Mouse (Mus musculus): Measurements from ENCODE around the gene Nkx3-2. TPM values are rescaled to one million over a fixed set of nuclear protein-coding genes. Genes with fewer than 3 reads are reported as not detected.

The Nkx3-2 gene
- polyA plus RNA-seq (2016; fragmentation: Nextera tagmentation; extraction: Ambion mirVana), result 4.5 and 6.0 TPM in 2 replicates

DNA sequence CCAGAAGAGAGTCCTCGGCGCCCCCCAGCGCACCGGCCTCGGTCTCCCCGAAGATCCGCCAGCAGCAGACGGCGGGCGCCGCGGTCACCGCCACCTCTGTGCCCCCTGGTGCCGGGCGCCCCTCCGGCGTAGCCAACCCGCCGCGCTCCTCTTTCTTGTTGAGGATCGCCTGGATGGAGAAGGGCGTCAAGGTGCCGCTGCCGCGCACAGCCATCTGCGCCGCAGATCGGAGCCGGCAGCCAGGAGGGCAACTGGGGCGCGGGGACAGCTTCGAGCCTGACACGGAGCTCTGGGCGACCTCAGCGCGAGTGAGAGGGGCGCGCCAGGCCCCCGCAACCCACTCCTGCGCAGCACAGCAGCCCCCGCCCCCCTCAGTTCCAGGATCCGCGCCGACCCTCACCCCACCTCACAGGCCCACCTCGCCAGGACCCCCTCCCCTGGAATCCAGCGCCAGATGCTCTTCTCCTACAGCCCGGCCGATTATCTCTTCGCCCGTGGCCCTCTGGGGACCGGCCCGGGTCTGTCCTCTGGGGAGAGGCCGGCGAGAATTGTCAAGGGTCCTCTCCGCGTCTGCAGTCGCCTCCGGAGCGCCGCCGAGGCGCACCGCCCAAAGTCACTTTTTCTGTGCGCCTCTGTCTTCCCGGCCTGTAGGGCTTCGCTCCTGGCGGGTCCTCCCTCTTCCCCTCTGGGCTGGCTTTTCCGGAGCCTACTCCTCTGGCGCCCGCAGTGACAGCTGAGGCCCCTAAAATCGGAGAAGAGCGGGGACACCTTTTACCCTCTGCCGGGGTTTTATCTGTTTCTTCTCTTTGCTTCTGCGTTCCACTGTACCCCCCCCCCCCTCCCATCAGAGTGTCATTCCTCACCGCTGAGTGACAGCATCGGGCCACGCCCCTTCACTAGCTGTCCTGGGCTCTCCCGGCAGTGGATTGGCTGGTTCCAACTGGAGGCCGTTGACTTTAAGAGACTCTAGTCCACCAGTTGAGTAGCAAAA lies at the start of gene Nkx3-2:
TSS of gene Nkx3-2 (minus strand) at position 771 of the 991 bp plus-strand sequence.
- ATAC-seq (ENCODE audit: insufficient number of reproducible peaks, insufficient read depth, low FRiP score, low TSS enrichment), result peak; percentile 66
- H3K36me3 ChIP-seq, result no peaks in the 10 kb centered on the region
- H3K4me3 ChIP-seq, result peak within 1 kb of the TSS; percentile 39
- peak within 1 kb of the TSS; percentile 76 for H3K4me2 ChIP-seq (replicated peaks)
- no peaks in the 10 kb centered on the region for H3K9me3 ChIP-seq
- peaks cover 16% of the 10 kb centered on the region for H3K4me1 ChIP-seq
- WGBS, result 0% methylated on average over 77 of the region's 79 CpGs
- no peak within 1 kb of the TSS; the same call in 1 of the 2 replicates for H3K27ac ChIP-seq
- peaks cover 72% of the 10 kb centered on the region for H3K27me3 ChIP-seq
- peak within 1 kb of the TSS; percentile 53 for H3K9ac ChIP-seq

GRCm38 (mm10) chr5:41812516-41812915 lies 48.2 kb upstream of the Nkx3-2 start:
- no peaks in the 10 kb centered on the region for H3K9me3 ChIP-seq
- peaks cover 48% of the 10 kb centered on the region for H3K36me3 ChIP-seq
- H3K4me2 ChIP-seq (replicated peaks), result no peak overlapping the region
- WGBS, result 84% methylated on average over 6 of the region's 6 CpGs
- no peak for ATAC-seq (ENCODE audit: insufficient number of reproducible peaks, insufficient read depth, low FRiP score, low TSS enrichment)
- no peak overlapping the region for H3K27ac ChIP-seq
- H3K4me1 ChIP-seq, result no peaks in the 10 kb centered on the region
- no peak overlapping the region for H3K9ac ChIP-seq
- H3K27me3 ChIP-seq, result no peaks in the 10 kb centered on the region
- H3K4me3 ChIP-seq, result no peak overlapping the region

GRCm38 (mm10) chr5:41811279-41811678 lies 47.0 kb upstream of the Nkx3-2 start:
- WGBS, result 73% methylated on average over 3 of the region's 3 CpGs
- no peak overlapping the region for H3K9ac ChIP-seq
- no peaks in the 10 kb centered on the region for H3K4me1 ChIP-seq
- H3K4me3 ChIP-seq, result no peak overlapping the region
- H3K27ac ChIP-seq, result no peak overlapping the region
- ATAC-seq (ENCODE audit: insufficient number of reproducible peaks, insufficient read depth, low FRiP score, low TSS enrichment), result no peak
- H3K4me2 ChIP-seq (replicated peaks), result no peak overlapping the region
- H3K27me3 ChIP-seq, result no peaks in the 10 kb centered on the region
- H3K9me3 ChIP-seq, result no peaks in the 10 kb centered on the region
- peaks cover 42% of the 10 kb centered on the region for H3K36me3 ChIP-seq

GRCm38 (mm10) chr5:41807383-41807782 lies 43.1 kb upstream of the Nkx3-2 start:
- no peak for ATAC-seq (ENCODE audit: insufficient number of reproducible peaks, insufficient read depth, low FRiP score, low TSS enrichment)
- Histone ChIP-seq H3K4me1 (no peaks in the 10 kb centered on the region), H3K4me2 (replicated peaks) (no peak overlapping the region), H3K36me3 (peaks cover 39% of the 10 kb centered on the region), H3K4me3 (no peak overlapping the region), H3K27ac (no peak overlapping the region), H3K9me3 (no peaks in the 10 kb centered on the region), H3K9ac (no peak overlapping the region), H3K27me3 (no peaks in the 10 kb centered on the region)
- WGBS, result 88% methylated on average over 2 of the region's 2 CpGs

GRCm38 (mm10) chr5:41806176-41806575 lies 41.9 kb upstream of the Nkx3-2 start:
- Histone ChIP-seq H3K36me3 (peaks cover 33% of the 10 kb centered on the region; the same call in 1 of the 2 replicates), H3K27me3 (no peaks in the 10 kb centered on the region), H3K4me3 (no peak overlapping the region), H3K4me2 (replicated peaks) (no peak overlapping the region), H3K9me3 (no peaks in the 10 kb centered on the region), H3K9ac (no peak overlapping the region), H3K27ac (no peak overlapping the region), H3K4me1 (no peaks in the 10 kb centered on the region)
- WGBS, result 92% methylated on average over 5 of the region's 5 CpGs
- ATAC-seq (ENCODE audit: insufficient number of reproducible peaks, insufficient read depth, low FRiP score, low TSS enrichment), result no peak

DNA sequence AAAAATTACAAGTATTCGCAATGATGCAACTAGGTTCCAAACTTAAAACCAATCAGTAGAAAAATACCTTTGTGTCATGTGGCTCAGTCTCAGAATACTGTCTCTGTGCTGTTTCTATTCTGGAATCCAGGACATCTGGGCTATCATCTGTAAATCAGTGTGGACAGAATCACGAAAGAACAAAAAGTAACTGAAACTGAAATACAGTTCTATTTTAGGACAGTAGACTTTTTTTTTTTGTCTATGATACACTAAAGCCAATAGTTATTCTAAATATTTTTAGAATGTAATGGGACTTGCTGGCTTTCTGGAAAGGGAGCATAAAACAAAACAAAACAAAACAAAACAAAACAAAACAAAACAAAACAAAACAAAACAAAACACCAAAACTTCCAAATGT lies 40.8 kb upstream of the Nkx3-2 start:
- peaks cover 42% of the 10 kb centered on the region for H3K36me3 ChIP-seq
- no peak for ATAC-seq (ENCODE audit: insufficient number of reproducible peaks, insufficient read depth, low FRiP score, low TSS enrichment)
- H3K9ac ChIP-seq, result no peak overlapping the region
- H3K4me2 ChIP-seq (replicated peaks), result no peak overlapping the region
- 91% methylated on average over 2 of the region's 2 CpGs for WGBS
- no peaks in the 10 kb centered on the region for H3K9me3 ChIP-seq
- no peak overlapping the region for H3K4me3 ChIP-seq
- H3K27me3 ChIP-seq, result no peaks in the 10 kb centered on the region
- no peak overlapping the region for H3K27ac ChIP-seq
- no peaks in the 10 kb centered on the region for H3K4me1 ChIP-seq

DNA sequence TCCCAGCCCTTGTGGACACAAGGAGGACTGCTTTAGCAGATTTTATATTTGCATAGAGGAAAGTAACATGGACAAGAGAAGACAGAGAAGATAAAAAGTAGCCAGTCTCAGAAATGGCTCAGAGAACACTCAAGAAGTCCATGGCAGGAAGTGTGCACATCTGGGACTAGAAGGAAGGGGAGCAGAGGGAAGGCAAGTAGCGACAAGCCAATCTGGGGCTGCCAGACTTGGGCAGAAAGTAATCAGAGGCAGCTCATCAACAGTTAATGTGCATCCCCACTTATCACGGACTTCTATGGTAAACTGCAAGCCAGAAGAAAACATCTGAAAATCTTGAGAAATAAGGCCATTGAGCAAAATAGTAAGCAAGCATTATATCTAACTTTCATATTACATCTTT lies 40.3 kb upstream of the Nkx3-2 start:
- H3K27me3 ChIP-seq, result no peaks in the 10 kb centered on the region
- H3K27ac ChIP-seq, result no peak overlapping the region
- no peak overlapping the region for H3K4me3 ChIP-seq
- H3K4me1 ChIP-seq, result no peaks in the 10 kb centered on the region
- 79% methylated on average over 2 of the region's 2 CpGs for WGBS
- H3K9ac ChIP-seq, result no peak overlapping the region
- no peaks in the 10 kb centered on the region for H3K9me3 ChIP-seq
- H3K4me2 ChIP-seq (replicated peaks), result no peak overlapping the region
- H3K36me3 ChIP-seq, result peaks cover 41% of the 10 kb centered on the region
- no peak for ATAC-seq (ENCODE audit: insufficient number of reproducible peaks, insufficient read depth, low FRiP score, low TSS enrichment)

- ATAC-seq (ENCODE audit: insufficient number of reproducible peaks, insufficient read depth, low FRiP score, low TSS enrichment), result no peak
Observed at GRCm38 (mm10) chr5:41801622-41802021, 37.3 kb upstream of the Nkx3-2 start.

DNA sequence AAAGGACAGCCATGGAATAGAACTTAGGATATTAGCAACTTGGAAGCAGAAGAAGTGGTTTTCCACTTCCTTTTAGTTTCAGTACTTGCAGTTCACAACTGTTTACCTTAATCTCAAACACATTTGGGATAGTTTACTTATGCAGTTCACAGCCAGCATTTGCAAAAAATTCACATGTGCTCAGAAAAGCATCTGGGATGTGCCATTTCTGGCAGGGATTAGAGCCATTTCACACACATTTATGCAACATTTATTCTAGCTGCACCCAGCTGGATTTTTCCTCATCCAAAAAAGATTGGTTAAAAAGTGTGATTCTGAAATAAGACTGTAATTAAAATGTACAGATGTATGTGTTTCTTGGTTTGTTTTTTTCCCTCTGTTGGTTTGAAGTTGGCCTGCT lies 30.1 kb upstream of the Nkx3-2 start:
- Histone ChIP-seq H3K4me1 (no peaks in the 10 kb centered on the region), H3K9me3 (no peaks in the 10 kb centered on the region), H3K4me3 (no peak overlapping the region), H3K9ac (no peak overlapping the region), H3K27me3 (no peaks in the 10 kb centered on the region), H3K4me2 (replicated peaks) (no peak overlapping the region), H3K27ac (no peak overlapping the region), H3K36me3 (peaks cover 54% of the 10 kb centered on the region)
- ATAC-seq (ENCODE audit: insufficient number of reproducible peaks, insufficient read depth, low FRiP score, low TSS enrichment), result no peak

More at GRCm38 (mm10) chr5:41801622-41802021, 37.3 kb upstream of the Nkx3-2 start:
- Histone ChIP-seq H3K4me3 (no peak overlapping the region), H3K27me3 (no peaks in the 10 kb centered on the region), H3K4me1 (no peaks in the 10 kb centered on the region), H3K27ac (no peak overlapping the region), H3K36me3 (peaks cover 47% of the 10 kb centered on the region), H3K4me2 (replicated peaks) (no peak overlapping the region), H3K9ac (no peak overlapping the region), H3K9me3 (no peaks in the 10 kb centered on the region)
- 84% methylated on average over 2 of the region's 2 CpGs for WGBS

DNA sequence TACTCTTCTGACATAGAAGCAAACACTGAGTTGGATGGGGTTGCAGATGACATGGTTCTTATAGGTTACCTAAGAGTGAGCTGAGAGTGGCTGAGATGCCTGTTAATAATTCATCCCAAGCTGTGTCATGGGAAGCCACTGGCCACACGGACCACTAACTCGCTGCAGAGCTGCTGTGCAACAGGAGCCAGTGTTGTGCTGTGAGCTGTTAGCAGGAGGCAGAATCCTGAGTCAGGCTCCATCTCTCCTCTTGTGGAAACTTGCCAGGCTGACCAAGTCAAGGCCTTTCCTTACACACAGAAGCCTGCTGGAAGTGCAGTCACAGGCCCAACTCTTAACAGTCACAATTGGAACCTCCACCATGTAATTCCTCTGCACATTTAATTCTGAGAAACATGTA lies 26.2 kb upstream of the Nkx3-2 start:
- WGBS, result 91% methylated on average over 2 of the region's 2 CpGs
- no peaks in the 10 kb centered on the region for H3K27me3 ChIP-seq
- no peak overlapping the region for H3K4me3 ChIP-seq
- ATAC-seq (ENCODE audit: insufficient number of reproducible peaks, insufficient read depth, low FRiP score, low TSS enrichment), result no peak
- H3K9me3 ChIP-seq, result no peaks in the 10 kb centered on the region
- H3K9ac ChIP-seq, result no peak overlapping the region
- H3K27ac ChIP-seq, result no peak overlapping the region
- H3K4me2 ChIP-seq (replicated peaks), result no peak overlapping the region
- peaks cover 74% of the 10 kb centered on the region for H3K36me3 ChIP-seq
- no peaks in the 10 kb centered on the region for H3K4me1 ChIP-seq

- Histone ChIP-seq H3K4me3 (no peak overlapping the region), H3K36me3 (peaks cover 68% of the 10 kb centered on the region), H3K9ac (no peak overlapping the region), H3K27me3 (no peaks in the 10 kb centered on the region), H3K4me1 (no peaks in the 10 kb centered on the region), H3K4me2 (replicated peaks) (no peak overlapping the region), H3K9me3 (no peaks in the 10 kb centered on the region), H3K27ac (no peak overlapping the region)
- no peak for ATAC-seq (ENCODE audit: insufficient number of reproducible peaks, insufficient read depth, low FRiP score, low TSS enrichment)
- 72% methylated on average over 6 of the region's 6 CpGs for WGBS
Observed at GRCm38 (mm10) chr5:41788877-41789276, 24.6 kb upstream of the Nkx3-2 start.

DNA sequence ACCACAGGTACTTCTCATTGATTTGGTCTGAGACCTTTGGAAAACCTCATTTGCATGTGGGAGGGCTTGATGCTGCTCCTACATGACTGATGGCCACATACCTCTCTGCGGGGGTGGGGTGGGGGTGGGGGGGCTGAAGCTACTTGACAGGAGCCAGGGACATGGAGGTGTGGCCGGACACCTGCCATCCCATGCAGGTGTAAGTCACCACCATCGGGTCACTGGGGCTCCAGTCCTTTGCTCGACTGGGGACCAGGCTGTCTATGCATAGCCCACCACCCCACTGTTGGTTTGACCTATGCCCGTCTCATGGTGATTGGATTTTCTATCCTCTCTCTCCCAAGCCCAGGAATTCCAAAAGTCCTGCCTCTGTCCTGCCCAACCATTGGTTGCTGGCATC lies 17.6 kb upstream of the Nkx3-2 start:
- no peak overlapping the region for H3K4me3 ChIP-seq

More for the DNA sequence above, 17.6 kb upstream of the Nkx3-2 start:
- no peaks in the 10 kb centered on the region for H3K9me3 ChIP-seq
- H3K27me3 ChIP-seq, result no peaks in the 10 kb centered on the region
- no peak for ATAC-seq (ENCODE audit: insufficient number of reproducible peaks, insufficient read depth, low FRiP score, low TSS enrichment)
- no peaks in the 10 kb centered on the region for H3K4me1 ChIP-seq
- H3K36me3 ChIP-seq, result peaks cover 23% of the 10 kb centered on the region
- WGBS, result 91% methylated on average over 5 of the region's 5 CpGs
- no peak overlapping the region for H3K4me2 ChIP-seq (replicated peaks)
- no peak overlapping the region for H3K9ac ChIP-seq
- no peak overlapping the region for H3K27ac ChIP-seq

Measured in embryonic facial prominence, embryonic 12.5 days (tissue).